Mouse (Mus musculus): ENCODE results near the gene Cntrl.

GRCm38 (mm10) chr2:35151303-35151882, 42.1 kb downstream of the Cntrl start:
- TF ChIP-seq GATA1 (IDR thresholded peaks at IDR 0.05; ENCODE audit: low read length) (no peak), TAL1 (IDR thresholded peaks at IDR 0.05; ENCODE audit: low read length) (no peak)

Measured in erythroblast, embryonic 14.5 days (primary cell).